Mouse (Mus musculus) hindbrain, postnatal 0 days (tissue): ENCODE data around the gene Tmco1. TPM values are rescaled to one million over a fixed set of nuclear protein-coding genes. Genes with fewer than 3 reads are reported as not detected.

Experiments
- ATAC-seq: fragments of 200-750 bp; cut with Nextera tagmentation; 2 replicates; pipeline ENCODE4 v1.8.0; 2017; ENCODE audit warnings: mild to moderate bottlenecking, moderate TSS enrichment, moderate library complexity
- DNase-seq: peaks from one replicate; pipeline ENCODE4 v3.0.0-alpha.2; 2015; ENCODE audit warnings: low spot score
- H3K27ac ChIP-seq: fragments of 300-500 bp; sonication (generic); 2 replicates; pipeline ENCODE4 v1.5.1; 2014; ENCODE audit warnings: mild to moderate bottlenecking
- H3K27me3 ChIP-seq: fragments of 300-500 bp; sonication (generic); 2 replicates; pipeline ENCODE4 v1.6.1; 2014; ENCODE audit warnings: low read length, mixed read lengths; ENCODE audit not compliant: insufficient read depth
- H3K36me3 ChIP-seq: fragments of 300-500 bp; sonication (generic); 2 replicates; pipeline ENCODE4 v1.6.1; 2014; ENCODE audit warnings: low read length, mixed read lengths; ENCODE audit not compliant: insufficient read depth
- H3K4me1 ChIP-seq: fragments of 300-500 bp; sonication (generic); 2 replicates; pipeline ENCODE4 v1.6.1; 2014; ENCODE audit warnings: antibody characterized with exemption, low read length, mixed read lengths; ENCODE audit not compliant: insufficient read depth
- H3K4me2 ChIP-seq: fragments of 300-500 bp; sonication (generic); 2 replicates; pipeline ENCODE4 v1.6.1; 2014; ENCODE audit warnings: low read depth, mild to moderate bottlenecking, low read length, moderate library complexity, mixed read lengths
- H3K4me3 ChIP-seq: fragments of 300-500 bp; sonication (generic); 2 replicates; pipeline ENCODE4 v1.5.1; 2014; ENCODE audit warnings: low read length
- H3K9ac ChIP-seq: fragments of 300-500 bp; sonication (generic); replicated peaks from 2 replicates; pipeline ENCODE4 v1.6.1; 2014; ENCODE audit warnings: mild to moderate bottlenecking, low read length, moderate library complexity, mixed read lengths
- H3K9me3 ChIP-seq: fragments of 300-500 bp; sonication (generic); 2 replicates; pipeline ENCODE4 v1.6.1; 2016; ENCODE audit warnings: low read length, mixed read lengths
- CTCF ChIP-seq: IDR thresholded peaks from 2 replicates; pipeline ENCODE4 v1.5.1; 2016; ENCODE audit warnings: antibody characterized with exemption, control low read depth, low read depth
- WGBS: fragments of 180-500 bp; shearing (Covaris S2); extraction: QIAGEN DNeasy Blood & Tissue Kit; methylation state at CpG from one replicate; pipeline ENCODE4 v1.1.7; 2014; 5-methylcytosine and 5-hydroxymethylcytosine counted together
- polyA plus RNA-seq: library from polyadenylated mRNA; unstranded; fragments of >200 nt; fragmentation: Nextera tagmentation; extraction: Ambion mirVana; gene quantifications from 2 replicates; pipeline ENCODE4 v1.2.1, GENCODE M21; 2015
- total RNA-seq: library from RNA; depleted of rRNA; stranded (reverse); fragments of >200 nt; gene quantifications from 2 replicates; pipeline ENCODE4 v1.2.3, GENCODE M21; 2014

Tmco1 gene
- total and polyA plus RNA-seq, 2 experiments from 2014 or later: 63.2 to 70.4 TPM

GRCm38 (mm10) chr1:167374942-167375341 is 66.8 kb downstream of the Tmco1 start:
- 66% methylated on average over 2 of the region's 2 CpGs for WGBS
- Histone ChIP-seq H3K4me1 (no peaks in the 10 kb centered on the region), H3K36me3 (peaks cover 10% of the 10 kb centered on the region; the same call in 1 of the 2 replicates), H3K9ac (no peak overlapping the region), H3K4me3 (no peak overlapping the region), H3K9me3 (no peaks in the 10 kb centered on the region), H3K4me2 (no peak overlapping the region), H3K27ac (no peak overlapping the region), H3K27me3 (no peaks in the 10 kb centered on the region)
- ATAC-seq (no peak), DNase-seq (no peak)
- no peak for TF ChIP-seq CTCF

DNA sequence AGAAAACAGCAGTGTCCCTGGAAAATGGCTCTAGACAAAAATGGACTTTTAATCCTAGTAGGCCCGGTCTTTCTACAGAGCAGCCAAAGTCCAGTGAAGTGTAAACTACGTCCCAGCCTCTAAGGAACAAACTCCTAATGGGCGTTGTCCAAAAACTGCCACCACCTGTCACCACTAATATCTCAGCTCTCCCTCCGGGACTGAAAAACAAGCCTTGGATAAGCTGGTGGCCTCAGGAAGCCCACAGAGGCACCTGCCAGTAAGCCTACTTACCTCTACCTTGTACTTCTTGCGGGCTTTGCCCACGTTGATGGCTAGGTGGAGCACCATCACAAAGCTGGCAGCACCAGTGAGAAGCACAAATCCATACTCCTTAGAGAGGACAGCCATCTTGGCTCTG is 69.8 kb downstream of the Tmco1 start:
- Histone ChIP-seq H3K4me3 (no peak overlapping the region), H3K9me3 (no peaks in the 10 kb centered on the region), H3K27me3 (no peaks in the 10 kb centered on the region), H3K9ac (no peak overlapping the region), H3K4me2 (no peak overlapping the region), H3K36me3 (peaks cover 5% of the 10 kb centered on the region; the same call in 1 of the 2 replicates), H3K4me1 (no peaks in the 10 kb centered on the region), H3K27ac (no peak overlapping the region)
- no peak for DNase-seq
- ATAC-seq: no peak
- WGBS: 65% methylated on average over 6 of the region's 6 CpGs
- no peak for TF ChIP-seq CTCF

GRCm38 (mm10) chr1:167379751-167380150 is 71.6 kb downstream of the Tmco1 start:
- H3K9ac ChIP-seq: no peak overlapping the region
- WGBS: 64% methylated on average over 5 of the region's 5 CpGs
- no peak for TF ChIP-seq CTCF

GRCm38 (mm10) chr1:167380223-167380622 is 72.0 kb downstream of the Tmco1 start:
- TF ChIP-seq CTCF: no peak
- no peak overlapping the region for H3K27ac ChIP-seq
- H3K27me3 ChIP-seq: no peaks in the 10 kb centered on the region
- no peaks in the 10 kb centered on the region for H3K4me1 ChIP-seq
- H3K9me3 ChIP-seq: no peaks in the 10 kb centered on the region
- DNase-seq (no peak), ATAC-seq (no peak)
- 82% methylated on average over 2 of the region's 2 CpGs for WGBS
- peaks cover 5% of the 10 kb centered on the region; the same call in 1 of the 2 replicates for H3K36me3 ChIP-seq
- H3K9ac ChIP-seq: no peak overlapping the region
- no peak overlapping the region for H3K4me2 ChIP-seq
- H3K4me3 ChIP-seq: no peak overlapping the region

More at GRCm38 (mm10) chr1:167379751-167380150, 71.6 kb downstream of the Tmco1 start:
- DNase-seq (no peak), ATAC-seq (no peak)
- no peak overlapping the region for H3K27ac ChIP-seq
- no peak overlapping the region for H3K4me2 ChIP-seq
- peaks cover 5% of the 10 kb centered on the region; the same call in 1 of the 2 replicates for H3K36me3 ChIP-seq
- H3K27me3 ChIP-seq: no peaks in the 10 kb centered on the region
- no peak overlapping the region for H3K4me3 ChIP-seq
- no peaks in the 10 kb centered on the region for H3K9me3 ChIP-seq
- H3K4me1 ChIP-seq: no peaks in the 10 kb centered on the region

DNA sequence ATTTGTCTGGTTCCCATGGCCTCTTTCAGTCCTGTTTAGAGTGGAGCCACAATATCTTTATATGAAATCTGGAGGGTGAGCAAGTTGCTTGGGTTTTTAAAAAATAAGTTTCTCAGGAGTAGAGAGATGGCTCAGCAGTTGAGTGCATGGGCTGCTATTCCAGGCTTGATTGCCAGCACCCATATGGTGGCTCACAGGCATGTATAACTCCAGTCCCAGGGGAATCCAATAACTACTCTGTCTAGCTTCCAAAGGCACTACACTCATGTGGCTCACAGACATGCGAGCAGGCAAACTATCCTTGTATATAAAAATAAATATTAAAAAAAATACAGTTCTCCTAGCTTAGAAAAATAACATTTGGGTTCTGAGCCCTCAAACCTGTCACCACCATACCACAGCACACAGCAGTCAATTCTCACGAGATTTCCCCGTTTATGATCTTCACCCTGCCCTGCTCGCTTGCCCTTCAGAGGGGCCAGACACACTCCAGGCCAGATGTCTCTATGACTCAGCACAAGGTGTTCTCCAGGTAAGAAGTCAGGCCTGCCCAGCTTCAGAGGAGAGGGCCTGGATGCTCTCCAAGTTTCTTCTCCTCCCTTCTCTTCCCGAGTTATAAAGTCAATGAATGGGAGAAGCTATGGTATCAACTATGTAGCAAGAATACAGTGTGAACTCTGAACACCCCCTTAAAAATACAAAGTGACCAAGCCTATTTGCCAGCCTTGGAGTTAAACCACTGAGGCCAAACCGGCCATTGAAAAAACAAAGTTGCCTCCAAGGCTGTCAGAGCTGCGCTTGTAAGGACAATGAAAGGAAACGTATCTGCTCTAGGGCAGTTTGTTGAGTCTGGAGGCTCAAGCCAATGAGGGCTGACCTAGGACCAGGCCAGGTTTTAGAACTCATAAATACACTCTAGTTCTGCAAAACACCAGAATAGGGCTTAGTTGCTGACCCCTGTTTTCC is 73.2 kb downstream of the Tmco1 start:
- peaks cover 3% of the 10 kb centered on the region; the same call in 1 of the 2 replicates for H3K36me3 ChIP-seq
- no peak overlapping the region for H3K4me3 ChIP-seq
- H3K9me3 ChIP-seq: no peaks in the 10 kb centered on the region
- DNase-seq (no peak), ATAC-seq (no peak)
- no peak overlapping the region for H3K9ac ChIP-seq
- WGBS: 83% methylated on average over 8 of the region's 8 CpGs
- no peak for TF ChIP-seq CTCF
- no peaks in the 10 kb centered on the region for H3K4me1 ChIP-seq
- no peak overlapping the region for H3K27ac ChIP-seq
- H3K4me2 ChIP-seq: no peak overlapping the region
- no peaks in the 10 kb centered on the region for H3K27me3 ChIP-seq

GRCm38 (mm10) chr1:167382316-167382715 is 74.1 kb downstream of the Tmco1 start:
- WGBS: 89% methylated on average over 7 of the region's 7 CpGs
- H3K9ac ChIP-seq: no peak overlapping the region
- no peak for TF ChIP-seq CTCF
- no peaks in the 10 kb centered on the region for H3K36me3 ChIP-seq
- no peaks in the 10 kb centered on the region for H3K9me3 ChIP-seq
- DNase-seq (no peak), ATAC-seq (no peak)
- H3K4me1 ChIP-seq: no peaks in the 10 kb centered on the region
- H3K4me2 ChIP-seq: no peak overlapping the region
- H3K4me3 ChIP-seq: no peak overlapping the region
- H3K27ac ChIP-seq: no peak overlapping the region
- no peaks in the 10 kb centered on the region for H3K27me3 ChIP-seq

DNA sequence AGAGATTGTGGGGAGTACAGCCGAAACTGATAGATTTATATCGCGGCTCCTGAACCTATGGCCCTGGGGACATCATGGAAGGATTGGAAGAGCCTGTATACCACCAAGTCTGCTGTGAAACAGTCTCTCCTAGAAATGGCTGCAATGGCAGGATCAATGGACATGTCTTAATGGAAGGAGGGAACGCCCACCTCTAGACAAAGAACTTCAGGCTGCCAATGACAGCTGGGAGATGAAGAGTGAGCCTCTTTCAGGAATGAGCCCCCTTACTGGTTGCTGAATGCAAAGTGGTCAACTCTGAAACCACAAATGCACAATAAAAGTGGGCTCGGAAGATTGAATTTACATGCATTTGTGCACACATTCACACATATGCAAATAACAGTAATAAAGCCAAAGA is 74.6 kb downstream of the Tmco1 start:
- no peaks in the 10 kb centered on the region for H3K4me1 ChIP-seq
- no peaks in the 10 kb centered on the region for H3K36me3 ChIP-seq
- no peaks in the 10 kb centered on the region for H3K9me3 ChIP-seq
- H3K27me3 ChIP-seq: no peaks in the 10 kb centered on the region
- no peak overlapping the region for H3K9ac ChIP-seq
- no peak for ATAC-seq
- DNase-seq: no peak
- no peak overlapping the region for H3K27ac ChIP-seq
- H3K4me2 ChIP-seq: no peak overlapping the region
- 71% methylated on average over 5 of the region's 5 CpGs for WGBS
- H3K4me3 ChIP-seq: no peak overlapping the region
- no peak for TF ChIP-seq CTCF
